Mouse (Mus musculus) G1E (cell line): ENCODE measurements around the gene Gm42791.

Experiments
- CTCF ChIP-seq: IDR thresholded peaks from 2 replicates; pipeline ENCODE4 v1.5.1; 2012; ENCODE audit warnings: low read depth, low read length, inconsistent platforms, mixed read lengths
- GATA1 ChIP-seq: IDR thresholded peaks from 2 replicates; pipeline ENCODE4 v1.6.1; 2012; ENCODE audit warnings: borderline replicate concordance, low read length, inconsistent platforms, mixed read lengths
- POLR2AphosphoS5 ChIP-seq: IDR thresholded peaks from 2 replicates; pipeline ENCODE4 v1.6.1; 2012; ENCODE audit warnings: low read depth, low read length, inconsistent platforms; ENCODE audit not compliant: insufficient replicate concordance
- TAL1 ChIP-seq: conservative IDR thresholded peaks from 2 replicates; pipeline ENCODE4 v1.6.1; 2012; ENCODE audit warnings: low read depth, low read length, inconsistent platforms, mixed read lengths

DNA sequence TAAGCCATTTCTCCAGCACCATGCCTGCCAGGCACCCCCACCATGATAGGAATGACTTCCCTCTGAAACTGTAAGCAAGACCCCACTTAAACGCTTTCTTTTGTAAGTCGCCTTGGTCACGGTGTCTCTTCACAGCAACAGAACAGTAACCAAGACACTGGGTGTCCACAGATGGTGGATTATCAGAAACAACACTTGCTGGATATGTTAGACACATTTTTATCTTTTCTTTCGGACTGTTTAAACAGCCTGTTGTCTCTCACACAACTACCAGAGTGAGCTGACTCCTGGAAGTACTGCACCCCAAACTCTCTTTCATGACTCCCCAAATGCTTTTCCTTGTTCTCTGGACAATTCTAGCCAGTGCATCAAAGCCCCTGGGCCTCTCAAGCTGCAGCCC is 104.7 kb downstream of the Gm42791 start:
- TF ChIP-seq POLR2AphosphoS5 (no peak), GATA1 (no peak), TAL1 (no peak), CTCF (no peak)
